Mouse (Mus musculus) forebrain, embryonic 14.5 days (tissue): ENCODE data around the gene Nr2e1. TPM values are rescaled to one million over a fixed set of nuclear protein-coding genes. Genes with fewer than 3 reads are reported as not detected.

Experiments used
- ATAC-seq: fragments of 200-750 bp; cut with Nextera tagmentation; 2 replicates; pipeline ENCODE4 v1.8.0; 2017; ENCODE audit warnings: mild to moderate bottlenecking, moderate library complexity
- DNase-seq: peaks from one replicate; pipeline ENCODE4 v3.0.0-alpha.2; 2015; ENCODE audit warnings: low spot score
- H3K27ac ChIP-seq: fragments of 300-500 bp; sonication (generic); 2 replicates; pipeline ENCODE4 v1.5.1; 2014; ENCODE audit warnings: low read depth, mild to moderate bottlenecking, control low read depth, low read length, moderate library complexity
- H3K27me3 ChIP-seq: fragments of 300-500 bp; sonication (generic); replicated peaks from 2 replicates; pipeline ENCODE4 v1.6.1; 2014; ENCODE audit warnings: low read length, control low read depth, mixed read lengths; ENCODE audit not compliant: control insufficient read depth, insufficient read depth
- H3K36me3 ChIP-seq: fragments of 300-500 bp; sonication (generic); 2 replicates; pipeline ENCODE4 v1.6.1; 2014; ENCODE audit warnings: low read length, control low read depth; ENCODE audit not compliant: control insufficient read depth, insufficient read depth
- H3K4me1 ChIP-seq: fragments of 300-500 bp; sonication (generic); 2 replicates; pipeline ENCODE4 v1.6.1; 2014; ENCODE audit warnings: antibody characterized with exemption, low read length, control low read depth; ENCODE audit not compliant: control insufficient read depth, insufficient read depth
- H3K4me2 ChIP-seq: fragments of 300-500 bp; sonication (generic); 2 replicates; pipeline ENCODE4 v1.6.1; 2014; ENCODE audit warnings: mild to moderate bottlenecking, control low read depth, low read length
- H3K4me3 ChIP-seq: fragments of 300-500 bp; sonication (generic); 2 replicates; pipeline ENCODE4 v1.5.1; 2014; ENCODE audit warnings: low read depth, low read length, control low read depth
- H3K9ac ChIP-seq: fragments of 300-500 bp; sonication (generic); 2 replicates; pipeline ENCODE4 v1.6.1; 2014; ENCODE audit warnings: mild to moderate bottlenecking, low read length, control low read depth, moderate library complexity
- H3K9me3 ChIP-seq: fragments of 300-500 bp; sonication (generic); replicated peaks from 2 replicates; pipeline ENCODE4 v1.6.1; 2016; ENCODE audit warnings: low read length, control low read depth, mixed read lengths; ENCODE audit not compliant: control insufficient read depth
- WGBS: fragments of 180-500 bp; shearing (Covaris S2); extraction: QIAGEN DNeasy Blood & Tissue Kit; methylation state at CpG from one replicate; pipeline ENCODE4 v1.1.7; 2014; 5-methylcytosine and 5-hydroxymethylcytosine counted together
- polyA plus RNA-seq: library from polyadenylated mRNA; unstranded; fragments of >200 nt; fragmentation: Nextera tagmentation; extraction: Ambion mirVana; gene quantifications from 2 replicates; pipeline ENCODE4 v1.2.1, GENCODE M21; 2014

Gene Nr2e1
- polyA plus RNA-seq, 1 experiment from 2014 or later = 39.4 TPM

GRCm38 (mm10) chr10:42545707-42546503 lies 37.5 kb downstream of the Nr2e1 start:
- WGBS = 83% methylated on average over 6 of the region's 6 CpGs
- no peak for ATAC-seq
- Histone ChIP-seq H3K9ac (no peak overlapping the region), H3K27ac (no peak overlapping the region), H3K4me1 (no peaks in the 10 kb centered on the region), H3K27me3 (no peaks in the 10 kb centered on the region), H3K36me3 (no peaks in the 10 kb centered on the region), H3K9me3 (no peaks in the 10 kb centered on the region), H3K4me2 (no peak overlapping the region), H3K4me3 (no peak overlapping the region)
- DNase-seq = no peak

- H3K36me3 ChIP-seq = peaks cover 28% of the 10 kb centered on the region
- no peak for DNase-seq
- H3K4me1 ChIP-seq = no peaks in the 10 kb centered on the region
- no peaks in the 10 kb centered on the region for H3K27me3 ChIP-seq
- no peak overlapping the region for H3K4me2 ChIP-seq
- H3K9me3 ChIP-seq = no peaks in the 10 kb centered on the region
- ATAC-seq = no peak
- H3K4me3 ChIP-seq = no peak overlapping the region
- no peak overlapping the region for H3K9ac ChIP-seq
- WGBS = 88% methylated on average over 9 of the region's 9 CpGs
- H3K27ac ChIP-seq = no peak overlapping the region
Measured at GRCm38 (mm10) chr10:42537571-42538316, 45.7 kb downstream of the Nr2e1 start.

GRCm38 (mm10) chr10:42533836-42534453 lies 49.5 kb downstream of the Nr2e1 start:
- WGBS = 93% methylated on average over 11 of the region's 11 CpGs
- peaks cover 32% of the 10 kb centered on the region for H3K36me3 ChIP-seq
- H3K27me3 ChIP-seq = no peaks in the 10 kb centered on the region
- H3K4me3 ChIP-seq = no peak overlapping the region
- H3K4me2 ChIP-seq = no peak overlapping the region
- no peaks in the 10 kb centered on the region for H3K4me1 ChIP-seq
- no peaks in the 10 kb centered on the region for H3K9me3 ChIP-seq
- no peak overlapping the region for H3K9ac ChIP-seq
- no peak for ATAC-seq
- H3K27ac ChIP-seq = no peak overlapping the region
- DNase-seq = no peak

- Histone ChIP-seq H3K4me3 (no peak overlapping the region), H3K9ac (no peak overlapping the region), H3K27me3 (no peaks in the 10 kb centered on the region), H3K9me3 (no peaks in the 10 kb centered on the region), H3K27ac (no peak overlapping the region), H3K4me2 (no peak overlapping the region), H3K4me1 (peaks cover 5% of the 10 kb centered on the region; the same call in 1 of the 2 replicates), H3K36me3 (peaks cover 26% of the 10 kb centered on the region)
- ATAC-seq = no peak
- DNase-seq = no peak
- WGBS = 97% methylated on average over 3 of the region's 3 CpGs
Measured at GRCm38 (mm10) chr10:42525682-42526081, 57.8 kb downstream of the Nr2e1 start.

GRCm38 (mm10) chr10:42523556-42524162 lies 59.8 kb downstream of the Nr2e1 start:
- no peak overlapping the region for H3K27ac ChIP-seq
- ATAC-seq (no peak), DNase-seq (no peak)
- no peak overlapping the region for H3K4me2 ChIP-seq
- H3K27me3 ChIP-seq = no peaks in the 10 kb centered on the region
- peaks cover 21% of the 10 kb centered on the region for H3K36me3 ChIP-seq
- H3K9ac ChIP-seq = no peak overlapping the region
- WGBS = 22% methylated on average over 11 of the region's 11 CpGs
- no peak overlapping the region for H3K4me3 ChIP-seq
- H3K4me1 ChIP-seq = peaks cover 5% of the 10 kb centered on the region; the same call in 1 of the 2 replicates
- no peaks in the 10 kb centered on the region for H3K9me3 ChIP-seq

- WGBS = 7% methylated on average over 2 of the region's 2 CpGs
- no peak overlapping the region for H3K4me3 ChIP-seq
- DNase-seq (peak; percentile 29), ATAC-seq (no peak)
- peaks cover 14% of the 10 kb centered on the region for H3K36me3 ChIP-seq
- H3K9ac ChIP-seq = no peak overlapping the region
- no peaks in the 10 kb centered on the region for H3K9me3 ChIP-seq
- no peak overlapping the region for H3K27ac ChIP-seq
- H3K4me1 ChIP-seq = peaks cover 5% of the 10 kb centered on the region; the same call in 1 of the 2 replicates
- H3K27me3 ChIP-seq = no peaks in the 10 kb centered on the region
- no peak overlapping the region for H3K4me2 ChIP-seq
Measured at GRCm38 (mm10) chr10:42522912-42523311, 60.5 kb downstream of the Nr2e1 start.

- WGBS = 67% methylated on average over 5 of the region's 5 CpGs
- Histone ChIP-seq H3K4me2 (no peak overlapping the region), H3K27me3 (no peaks in the 10 kb centered on the region), H3K9me3 (no peaks in the 10 kb centered on the region), H3K36me3 (peaks cover 9% of the 10 kb centered on the region), H3K9ac (no peak overlapping the region), H3K4me1 (peaks cover 5% of the 10 kb centered on the region; the same call in 1 of the 2 replicates), H3K27ac (no peak overlapping the region), H3K4me3 (no peak overlapping the region)
- no peak for ATAC-seq
- DNase-seq = no peak
Measured at GRCm38 (mm10) chr10:42521315-42521981, 62.0 kb downstream of the Nr2e1 start.

- no peaks in the 10 kb centered on the region for H3K9me3 ChIP-seq
- H3K4me2 ChIP-seq = no peak overlapping the region
- H3K9ac ChIP-seq = no peak overlapping the region
- H3K4me3 ChIP-seq = no peak overlapping the region
- H3K27me3 ChIP-seq = no peaks in the 10 kb centered on the region
- no peak overlapping the region for H3K27ac ChIP-seq
- 95% methylated on average over 8 of the region's 8 CpGs for WGBS
- DNase-seq (no peak), ATAC-seq (no peak)
- no peaks in the 10 kb centered on the region for H3K36me3 ChIP-seq
- peaks cover 5% of the 10 kb centered on the region; the same call in 1 of the 2 replicates for H3K4me1 ChIP-seq
Measured at GRCm38 (mm10) chr10:42518363-42518762, 65.1 kb downstream of the Nr2e1 start.
